Mouse (Mus musculus) left cerebral cortex, postnatal 25 days (tissue): ENCODE data around the gene Ist1. TPM values are rescaled to one million over a fixed set of nuclear protein-coding genes. Genes with fewer than 3 reads are reported as not detected.

Experiments
- total RNA-seq, 2 experiments: library from RNA; stranded (reverse); gene quantifications; 2 replicates each; pipeline ENCODE4 v1.2.3; 2021

Gene Ist1
- total RNA-seq, 2 experiments from 2014 or later: 72.4 to 77.4 TPM

Other genes with a start within 250 kb of the Ist1 start
- under 1 TPM; 0.25 to 0.30 TPM for gene Pmfbp1, start 199.2 kb downstream of the Ist1 start, total RNA-seq
- gene Dhx38, start 127.4 kb downstream of the Ist1 start, total RNA-seq: 10 to 100 TPM; 26.3 to 28.2 TPM
- gene Txnl4b, start 127.4 kb downstream of the Ist1 start, total RNA-seq: 10 to 100 TPM; 14.8 to 17.5 TPM
- under 1 TPM in 1 of 2 experiments, not detected in 1; 0.57 TPM for gene Hp, start 114.1 kb downstream of the Ist1 start, total RNA-seq
- gene Dhodh, start 84.6 kb downstream of the Ist1 start, total RNA-seq: 10 to 100 TPM; 15.2 to 18.1 TPM
- gene Pkd1l3, start 78.7 kb downstream of the Ist1 start, total RNA-seq: under 1 TPM; 0.44 to 0.94 TPM
- gene Zfp821, start 12.3 kb upstream of the Ist1 start, total RNA-seq: 10 to 100 TPM; 47.0 to 48.4 TPM
- 10 to 100 TPM; 36.9 to 38.5 TPM for gene Atxn1l, start 44.5 kb upstream of the Ist1 start, total RNA-seq
- gene Ap1g1, start 85.3 kb upstream of the Ist1 start, total RNA-seq: 10 to 100 TPM; 87.0 to 96.8 TPM
- gene Phlpp2, start 175.3 kb upstream of the Ist1 start, total RNA-seq: 10 to 100 TPM; 33.7 to 35.1 TPM